Mouse (Mus musculus): ENCODE measurements at regions not wholly inside any gene's neighbourhood (a gene's known extent, or its start where the extent isn't known, plus 50 kb on each side); places are given as distances from the start of the nearest gene placed in this dataset.

GRCm38 (mm10) chr13:61710823-61711222, 140.9 kb upstream of the Cts3 start:
- peak; percentile 11 for DNase-seq (ENCODE audit: low spot score)

GRCm38 (mm10) chr13:61665729-61666128, 95.8 kb upstream of the Cts3 start:
- peak; percentile 3 for DNase-seq (ENCODE audit: low spot score)
